Mouse (Mus musculus) stomach, embryonic 15.5 days (tissue): ENCODE data around the gene Kctd10. TPM values are rescaled to one million over a fixed set of nuclear protein-coding genes. Genes with fewer than 3 reads are reported as not detected.

ENCODE experiments used
- ATAC-seq: fragments of 200-750 bp; cut with Nextera tagmentation; 2 replicates; pipeline ENCODE4 v1.8.0; 2017; ENCODE audit warnings: low read depth, moderate number of reproducible peaks, moderate TSS enrichment; ENCODE audit not compliant: insufficient read depth, low FRiP score
- H3K27ac ChIP-seq: fragments of 300-500 bp; sonication (generic); 2 replicates; pipeline ENCODE4 v1.5.1; 2015; ENCODE audit warnings: mild to moderate bottlenecking, inconsistent platforms
- H3K27me3 ChIP-seq: fragments of 300-500 bp; sonication (generic); replicated peaks from 2 replicates; pipeline ENCODE4 v1.6.1; 2015; ENCODE audit warnings: inconsistent platforms
- H3K36me3 ChIP-seq: fragments of 300-500 bp; sonication (generic); 2 replicates; pipeline ENCODE4 v1.6.1; 2015; ENCODE audit warnings: inconsistent platforms
- H3K4me1 ChIP-seq: fragments of 300-500 bp; sonication (generic); 2 replicates; pipeline ENCODE4 v1.6.1; 2015; ENCODE audit warnings: inconsistent platforms
- H3K4me2 ChIP-seq: fragments of 300-500 bp; sonication (generic); 2 replicates; pipeline ENCODE4 v1.6.1; 2015; ENCODE audit warnings: mild to moderate bottlenecking, inconsistent platforms
- H3K4me3 ChIP-seq: fragments of 300-500 bp; sonication (generic); replicated peaks from 2 replicates; pipeline ENCODE4 v1.5.1; 2015; ENCODE audit warnings: inconsistent platforms
- H3K9ac ChIP-seq: fragments of 300-500 bp; sonication (generic); 2 replicates; pipeline ENCODE4 v1.6.1; 2015; ENCODE audit warnings: inconsistent platforms
- H3K9me3 ChIP-seq: fragments of 300-500 bp; sonication (generic); 2 replicates; pipeline ENCODE4 v1.6.1; 2016; ENCODE audit warnings: inconsistent platforms
- WGBS: fragments of 180-500 bp; shearing (Covaris S2); methylation state at CpG from one replicate; pipeline ENCODE4 v1.1.7; 2015; 5-methylcytosine and 5-hydroxymethylcytosine counted together
- polyA plus RNA-seq: library from polyadenylated mRNA; unstranded; fragments of >200 nt; fragmentation: Nextera tagmentation; extraction: Ambion mirVana; gene quantifications from 2 replicates; pipeline ENCODE4 v1.2.1, GENCODE M21; 2015

Kctd10 gene
- polyA plus RNA-seq, 1 experiment from 2014 or later, result 122 TPM

- Histone ChIP-seq H3K9me3 (no peaks in the 10 kb centered on the region), H3K27ac (peak overlapping the region; percentile 86), H3K36me3 (peaks cover 57% of the 10 kb centered on the region), H3K9ac (no peak overlapping the region), H3K4me2 (peak overlapping the region; percentile 15; the same call in 1 of the 2 replicates), H3K4me1 (peaks cover 36% of the 10 kb centered on the region), H3K27me3 (no peaks in the 10 kb centered on the region), H3K4me3 (no peak overlapping the region)
- peak; percentile 86 for ATAC-seq
- WGBS, result 68% methylated on average over 23 of the region's 23 CpGs
Observed at GRCm38 (mm10) chr5:114365043-114365752, 15.1 kb downstream of the Kctd10 start.

- no peak overlapping the region for H3K4me2 ChIP-seq
- peaks cover 32% of the 10 kb centered on the region for H3K36me3 ChIP-seq
- peaks cover 48% of the 10 kb centered on the region for H3K4me1 ChIP-seq
- H3K27me3 ChIP-seq, result no peaks in the 10 kb centered on the region
- H3K9me3 ChIP-seq, result no peaks in the 10 kb centered on the region
- WGBS, result 85% methylated on average over 15 of the region's 15 CpGs
- no peak for ATAC-seq
- no peak overlapping the region for H3K9ac ChIP-seq
- H3K27ac ChIP-seq, result no peak overlapping the region
- no peak overlapping the region for H3K4me3 ChIP-seq
Observed at GRCm38 (mm10) chr5:114360968-114361367, 19.3 kb downstream of the Kctd10 start.

- ATAC-seq, result no peak
- no peak overlapping the region for H3K4me2 ChIP-seq
- no peaks in the 10 kb centered on the region for H3K27me3 ChIP-seq
- H3K36me3 ChIP-seq, result peaks cover 22% of the 10 kb centered on the region
- H3K27ac ChIP-seq, result peak overlapping the region; percentile 74
- H3K9me3 ChIP-seq, result no peaks in the 10 kb centered on the region
- no peak overlapping the region for H3K9ac ChIP-seq
- 40% methylated on average over 8 of the region's 8 CpGs for WGBS
- H3K4me1 ChIP-seq, result peaks cover 35% of the 10 kb centered on the region
- H3K4me3 ChIP-seq, result no peak overlapping the region
Observed at GRCm38 (mm10) chr5:114359586-114359985, 20.7 kb downstream of the Kctd10 start.

GRCm38 (mm10) chr5:114358833-114359232 lies 21.5 kb downstream of the Kctd10 start:
- ATAC-seq, result no peak
- Histone ChIP-seq H3K4me3 (no peak overlapping the region), H3K27me3 (no peaks in the 10 kb centered on the region), H3K4me1 (peaks cover 33% of the 10 kb centered on the region), H3K36me3 (peaks cover 22% of the 10 kb centered on the region), H3K9me3 (no peaks in the 10 kb centered on the region), H3K9ac (no peak overlapping the region), H3K27ac (peak overlapping the region; percentile 74; the same call in 1 of the 2 replicates), H3K4me2 (no peak overlapping the region)
- WGBS, result 83% methylated on average over 10 of the region's 10 CpGs

GRCm38 (mm10) chr5:114356936-114357751 lies 23.2 kb downstream of the Kctd10 start:
- Histone ChIP-seq H3K4me1 (peaks cover 33% of the 10 kb centered on the region), H3K9me3 (no peaks in the 10 kb centered on the region), H3K27ac (peak overlapping the region; percentile 97), H3K4me3 (peak overlapping the region; percentile 22), H3K4me2 (peak overlapping the region; percentile 49), H3K9ac (no peak overlapping the region; the same call in 1 of the 2 replicates), H3K36me3 (peaks cover 11% of the 10 kb centered on the region), H3K27me3 (no peaks in the 10 kb centered on the region)
- ATAC-seq, result peak; percentile 78
- WGBS, result 27% methylated on average over 23 of the region's 23 CpGs

- WGBS, result 13% methylated on average over 7 of the region's 7 CpGs
- H3K4me2 ChIP-seq, result peak overlapping the region; percentile 49
- peak overlapping the region; percentile 22 for H3K4me3 ChIP-seq
- no peaks in the 10 kb centered on the region for H3K9me3 ChIP-seq
- H3K4me1 ChIP-seq, result peaks cover 33% of the 10 kb centered on the region
- ATAC-seq, result peak; percentile 88
- H3K27me3 ChIP-seq, result no peaks in the 10 kb centered on the region
- H3K9ac ChIP-seq, result no peak overlapping the region; the same call in 1 of the 2 replicates
- peak overlapping the region; percentile 97 for H3K27ac ChIP-seq
- H3K36me3 ChIP-seq, result peaks cover 5% of the 10 kb centered on the region; the same call in 1 of the 2 replicates
Observed at GRCm38 (mm10) chr5:114356250-114356935, 23.9 kb downstream of the Kctd10 start.

- Histone ChIP-seq H3K4me2 (no peak overlapping the region), H3K27me3 (no peaks in the 10 kb centered on the region), H3K27ac (no peak overlapping the region), H3K36me3 (no peaks in the 10 kb centered on the region), H3K4me3 (no peak overlapping the region), H3K9me3 (no peaks in the 10 kb centered on the region), H3K9ac (no peak overlapping the region), H3K4me1 (no peaks in the 10 kb centered on the region)
- 62% methylated on average over 10 of the region's 10 CpGs for WGBS
- ATAC-seq, result no peak
Observed at GRCm38 (mm10) chr5:114351490-114351889, 28.8 kb downstream of the Kctd10 start.

GRCm38 (mm10) chr5:114347005-114347404 lies 33.3 kb downstream of the Kctd10 start:
- WGBS, result 76% methylated on average over 10 of the region's 10 CpGs
- no peak overlapping the region for H3K27ac ChIP-seq
- H3K4me1 ChIP-seq, result no peaks in the 10 kb centered on the region
- H3K4me2 ChIP-seq, result no peak overlapping the region
- no peaks in the 10 kb centered on the region for H3K9me3 ChIP-seq
- no peak overlapping the region for H3K4me3 ChIP-seq
- no peak overlapping the region for H3K9ac ChIP-seq
- H3K27me3 ChIP-seq, result no peaks in the 10 kb centered on the region
- ATAC-seq, result no peak
- H3K36me3 ChIP-seq, result no peaks in the 10 kb centered on the region

GRCm38 (mm10) chr5:114345538-114345937 lies 34.8 kb downstream of the Kctd10 start:
- peak; percentile 67; the same call in 1 of the 2 replicates for ATAC-seq
- WGBS, result 43% methylated on average over 3 of the region's 3 CpGs
- no peaks in the 10 kb centered on the region for H3K27me3 ChIP-seq

GRCm38 (mm10) chr5:114343612-114344011 lies 36.7 kb downstream of the Kctd10 start:
- Histone ChIP-seq H3K27me3 (no peaks in the 10 kb centered on the region), H3K4me3 (no peak overlapping the region), H3K4me1 (no peaks in the 10 kb centered on the region), H3K4me2 (no peak overlapping the region), H3K27ac (no peak overlapping the region), H3K36me3 (no peaks in the 10 kb centered on the region), H3K9me3 (no peaks in the 10 kb centered on the region), H3K9ac (no peak overlapping the region)
- 81% methylated on average over 7 of the region's 7 CpGs for WGBS
- no peak for ATAC-seq

More at GRCm38 (mm10) chr5:114345538-114345937, 34.8 kb downstream of the Kctd10 start:
- Histone ChIP-seq H3K9me3 (no peaks in the 10 kb centered on the region), H3K4me3 (no peak overlapping the region), H3K36me3 (no peaks in the 10 kb centered on the region), H3K9ac (no peak overlapping the region), H3K4me1 (no peaks in the 10 kb centered on the region), H3K27ac (no peak overlapping the region), H3K4me2 (no peak overlapping the region)

GRCm38 (mm10) chr5:114342996-114343395 lies 37.3 kb downstream of the Kctd10 start:
- Histone ChIP-seq H3K4me2 (no peak overlapping the region), H3K9ac (no peak overlapping the region), H3K36me3 (no peaks in the 10 kb centered on the region), H3K4me1 (no peaks in the 10 kb centered on the region), H3K4me3 (no peak overlapping the region), H3K27me3 (no peaks in the 10 kb centered on the region), H3K9me3 (no peaks in the 10 kb centered on the region), H3K27ac (no peak overlapping the region)
- WGBS, result 64% methylated on average over 5 of the region's 5 CpGs
- ATAC-seq, result no peak
